Mouse (Mus musculus) bone marrow, adult 2 months (tissue): ENCODE results near the gene Rbpjl. TPM values are rescaled to one million over a fixed set of nuclear protein-coding genes. Genes with fewer than 3 reads are reported as not detected.

ENCODE experiments used
- H3K27ac ChIP-seq: fragments of 200-500 bp; 2 replicates; pipeline ENCODE4 v1.5.1; 2012; ENCODE audit warnings: low read depth, mild to moderate bottlenecking, control low read depth, inconsistent platforms, low read length; ENCODE audit not compliant: control insufficient read depth, poor library complexity, insufficient read depth
- H3K4me1 ChIP-seq: fragments of 200-500 bp; 2 replicates; pipeline ENCODE4 v1.6.1; 2011; ENCODE audit warnings: low read length; ENCODE audit not compliant: control insufficient read depth, insufficient read depth
- H3K4me3 ChIP-seq: fragments of 200-500 bp; replicated peaks from 2 replicates; pipeline ENCODE3; 2011; ENCODE audit warnings: mild to moderate bottlenecking, low read depth, low read length, control low read depth; ENCODE audit not compliant: control insufficient read depth
- CTCF ChIP-seq: fragments of 200-500 bp; IDR thresholded peaks from 2 replicates; pipeline ENCODE4 v1.5.1; 2011; ENCODE audit warnings: low read length, control low read depth; ENCODE audit not compliant: control insufficient read depth, insufficient read depth
- POLR2A ChIP-seq: fragments of 200-500 bp; IDR thresholded peaks from 2 replicates; pipeline ENCODE4 v1.6.1; 2011; ENCODE audit warnings: low read depth, mild to moderate bottlenecking, control low read depth, low read length, borderline replicate concordance; ENCODE audit not compliant: control insufficient read depth
- WGBS: fragments of 180-500 bp; shearing (Covaris S2); methylation state at CpG from one replicate; pipeline ENCODE4 v1.1.7; 2018; 5-methylcytosine and 5-hydroxymethylcytosine counted together
- polyA plus RNA-seq: library from polyadenylated mRNA; stranded (reverse); fragments of >200 nt; gene quantifications from 2 replicates; pipeline ENCODE4 v1.2.4, GENCODE M21; 2011; ENCODE audit warnings: low replicate concordance; ENCODE audit not compliant: missing spikeins, insufficient read depth, insufficient read length

Gene Rbpjl
- polyA plus RNA-seq, 1 experiment: not detected

GRCm38 (mm10) chr2:164404082-164404990, 1.4 kb downstream of the Rbpjl start:
- no peaks in the 10 kb centered on the region for H3K4me1 ChIP-seq
- WGBS: 9% methylated on average over 49 of the region's 49 CpGs
- no peak for TF ChIP-seq POLR2A
- no peak for TF ChIP-seq CTCF
- H3K27ac ChIP-seq: no peak overlapping the region
- H3K4me3 ChIP-seq: no peak overlapping the region

- 22% methylated on average over 9 of the region's 9 CpGs for WGBS
- Histone ChIP-seq H3K4me3 (no peak within 1 kb of the TSS), H3K4me1 (no peaks in the 10 kb centered on the region), H3K27ac (no peak within 1 kb of the TSS)
- TF ChIP-seq CTCF (no peak), POLR2A (no peak)
Measured at GRCm38 (mm10) chr2:164405060-164405459, 2.1 kb downstream of the Rbpjl start, which contains the start of gene Matn4. Gene Matn4, minus strand, starts transcription at chr2:164405160.

- TF ChIP-seq CTCF (no peak), POLR2A (no peak)
- Histone ChIP-seq H3K27ac (no peak overlapping the region), H3K4me1 (no peaks in the 10 kb centered on the region), H3K4me3 (no peak overlapping the region)
- WGBS: 44% methylated on average over 5 of the region's 5 CpGs
Measured at GRCm38 (mm10) chr2:164405519-164405918, 2.6 kb downstream of the Rbpjl start.

- no peaks in the 10 kb centered on the region for H3K4me1 ChIP-seq
- no peak overlapping the region for H3K4me3 ChIP-seq
- WGBS: 2% methylated on average over 22 of the region's 22 CpGs
- TF ChIP-seq POLR2A (no peak), CTCF (peak; percentile 90)
- H3K27ac ChIP-seq: no peak overlapping the region
Measured at GRCm38 (mm10) chr2:164407708-164408107, 4.8 kb downstream of the Rbpjl start.

DNA sequence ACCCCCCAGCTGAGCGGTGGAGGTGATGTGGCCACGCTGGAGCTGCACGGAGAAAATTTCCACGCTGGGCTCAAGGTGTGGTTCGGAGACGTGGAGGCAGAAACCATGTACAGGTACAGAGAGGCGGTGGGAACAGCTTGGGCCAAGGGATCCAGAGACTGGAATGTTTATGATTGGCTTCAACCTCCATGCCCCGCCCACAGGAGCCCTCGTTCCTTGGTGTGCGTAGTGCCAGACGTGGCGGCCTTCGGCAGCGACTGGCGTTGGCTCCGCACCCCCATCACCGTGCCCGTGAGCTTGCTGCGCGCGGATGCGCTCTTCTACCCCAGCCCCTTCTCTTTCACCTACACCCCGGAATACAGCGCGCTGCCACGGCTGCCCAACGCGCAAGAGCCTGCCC, 11.2 kb downstream of the Rbpjl start:
- 49% methylated on average over 28 of the region's 28 CpGs for WGBS
- TF ChIP-seq CTCF: no peak
- no peak overlapping the region for H3K27ac ChIP-seq
- H3K4me1 ChIP-seq: peaks cover 3% of the 10 kb centered on the region
- no peak overlapping the region for H3K4me3 ChIP-seq

GRCm38 (mm10) chr2:164414581-164414980, 11.6 kb downstream of the Rbpjl start:
- no peak overlapping the region for H3K27ac ChIP-seq
- WGBS: 55% methylated on average over 10 of the region's 10 CpGs

DNA sequence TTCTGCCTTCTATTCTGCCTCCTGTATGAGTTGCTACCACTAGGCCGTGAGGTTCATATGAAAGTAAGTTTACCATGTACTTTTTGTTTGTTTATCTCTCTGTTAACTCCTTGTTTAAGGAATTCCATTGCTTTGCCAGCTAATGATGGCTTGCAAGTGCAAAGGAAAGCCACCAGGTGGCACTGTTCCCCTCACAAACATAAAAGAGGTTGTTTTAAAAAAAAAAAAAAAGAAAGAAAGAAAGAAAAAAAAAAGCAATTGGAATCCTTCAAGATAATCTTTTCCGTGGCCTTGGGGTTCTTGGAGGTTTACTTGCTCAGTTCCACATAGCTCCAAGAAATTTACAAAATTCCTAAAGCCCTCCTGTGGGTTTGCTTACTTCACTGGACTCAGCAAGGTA, 14.3 kb downstream of the Rbpjl start:
- 0% methylated on average over 2 of the region's 2 CpGs for WGBS
- Histone ChIP-seq H3K4me1 (peaks cover 3% of the 10 kb centered on the region), H3K4me3 (no peak overlapping the region), H3K27ac (no peak overlapping the region)
- TF ChIP-seq POLR2A (no peak), CTCF (no peak)

More at GRCm38 (mm10) chr2:164414581-164414980, 11.6 kb downstream of the Rbpjl start:
- Histone ChIP-seq H3K4me3 (peak overlapping the region; percentile 17), H3K4me1 (peaks cover 3% of the 10 kb centered on the region)
- no peak for TF ChIP-seq POLR2A
- no peak for TF ChIP-seq CTCF

DNA sequence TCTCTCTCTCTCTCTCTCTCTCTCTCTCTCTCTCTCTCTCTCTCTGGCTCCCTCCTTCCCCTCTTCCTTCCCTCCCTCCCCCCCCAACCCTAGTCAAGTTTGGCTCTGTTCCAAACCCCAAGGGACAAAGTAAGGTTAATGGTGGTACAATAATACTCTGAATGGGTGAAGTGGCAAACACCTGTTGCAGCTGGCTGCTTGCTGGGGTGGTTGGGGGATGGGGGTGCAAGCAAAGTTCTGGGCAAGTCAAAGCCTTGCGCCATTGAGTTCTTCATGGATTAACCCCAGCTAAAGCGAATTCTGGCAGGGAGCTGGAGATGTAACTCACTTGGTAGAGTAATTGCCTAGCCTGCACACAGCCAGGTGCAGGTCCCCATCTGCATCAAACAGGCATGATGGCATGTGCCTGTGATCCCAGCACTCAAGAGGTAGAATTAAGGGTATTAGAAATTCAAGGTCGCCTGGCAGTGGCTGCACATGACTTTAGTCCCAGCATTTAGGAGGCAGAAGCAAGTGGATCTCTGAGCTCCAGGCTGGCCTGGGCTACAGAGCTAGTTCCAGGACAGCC, 15.5 kb downstream of the Rbpjl start:
- WGBS: 42% methylated on average over 3 of the region's 3 CpGs
- Histone ChIP-seq H3K27ac (no peak overlapping the region), H3K4me3 (no peak overlapping the region), H3K4me1 (peaks cover 3% of the 10 kb centered on the region)
- TF ChIP-seq CTCF: no peak
- no peak for TF ChIP-seq POLR2A

DNA sequence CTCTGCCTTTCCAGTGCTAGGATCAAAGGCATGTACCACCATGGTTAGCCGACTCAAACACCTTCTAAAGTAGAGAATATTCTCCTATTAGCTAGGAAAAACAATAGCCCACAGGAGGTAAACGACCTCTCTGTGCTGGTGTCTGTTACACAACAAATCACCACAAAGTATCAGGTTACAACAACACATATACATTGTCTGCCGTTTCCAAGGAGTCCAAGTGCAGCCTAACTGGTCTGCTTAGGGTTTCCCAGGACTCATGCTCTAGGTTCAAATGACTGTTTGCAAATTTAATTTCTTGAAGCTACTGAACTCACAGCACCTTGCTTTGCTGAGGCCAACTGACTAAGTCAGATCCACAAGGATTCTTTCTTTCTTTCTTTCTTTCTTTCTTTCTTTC, 16.5 kb downstream of the Rbpjl start:
- 37% methylated on average over 3 of the region's 3 CpGs for WGBS

More for the DNA sequence above, 16.5 kb downstream of the Rbpjl start:
- H3K4me3 ChIP-seq: no peak overlapping the region
- no peak for TF ChIP-seq POLR2A
- no peak for TF ChIP-seq CTCF
- H3K27ac ChIP-seq: no peak overlapping the region
- H3K4me1 ChIP-seq: peaks cover 3% of the 10 kb centered on the region
